Comparison of ENCODE assay signal across 7 mouse cellular contexts in genomic region chr6:77980137-77981052, GRCm38 (mm10). TPM values are rescaled to one million over a fixed set of nuclear protein-coding genes. Genes with fewer than 3 reads are reported as not detected.
DNase-seq lines count a peak whose midpoint lies in the region; ATAC-seq and TF ChIP-seq lines count a peak whose summit lies in the region.

No protein-coding gene starts in this region.

- peak overlapping the region; percentile 55; the same call in 1 of the 2 replicates for H3K4me3 ChIP-seq in neural tube, embryonic 11.5 days (ENCODE audit: low read depth, low read length)
- peak overlapping the region; percentile 54 for H3K4me3 ChIP-seq in embryonic facial prominence, embryonic 14.5 days (ENCODE audit: low read depth, low read length)
- no peak overlapping the region for H3K4me3 ChIP-seq in intestine, postnatal 0 days (ENCODE audit: low read depth, low read length)
- H3K4me3 ChIP-seq in stomach, embryonic 15.5 days (replicated peaks), result peak overlapping the region; percentile 46

- TF ChIP-seq CTCF in intestine, postnatal 0 days (IDR thresholded peaks at IDR 0.05; ENCODE audit: low read depth), result no peak

- ATAC-seq in neural tube, embryonic 11.5 days (ENCODE audit: insufficient read depth, low FRiP score, low TSS enrichment), result peak; percentile 10
- 0 out of 2 replicates have a peak, but pooled peaks have one; percentile 0 for ATAC-seq in embryonic facial prominence, embryonic 14.5 days (ENCODE audit: low read depth)
- no peak for ATAC-seq in intestine, postnatal 0 days
- no peak for ATAC-seq in stomach, embryonic 15.5 days (ENCODE audit: insufficient read depth, low FRiP score, low read depth)

- no peaks in the 10 kb centered on the region for H3K27me3 ChIP-seq in neural tube, embryonic 11.5 days (ENCODE audit: control insufficient read depth, insufficient read depth, low read length)
- no peaks in the 10 kb centered on the region for H3K27me3 ChIP-seq in embryonic facial prominence, embryonic 14.5 days (replicated peaks; ENCODE audit: control insufficient read depth, insufficient read depth, low read length)
- no peaks in the 10 kb centered on the region; the same call in 1 of the 2 replicates for H3K27me3 ChIP-seq in intestine, postnatal 0 days (replicated peaks; ENCODE audit: control insufficient read depth, insufficient read depth, low read length)
- no peaks in the 10 kb centered on the region for H3K27me3 ChIP-seq in stomach, embryonic 15.5 days (replicated peaks)

- H3K4me1 ChIP-seq in neural tube, embryonic 11.5 days (ENCODE audit: control insufficient read depth, insufficient read depth, low read length), result peaks cover 2% of the 10 kb centered on the region; the same call in 1 of the 2 replicates
- H3K4me1 ChIP-seq in embryonic facial prominence, embryonic 14.5 days (ENCODE audit: control insufficient read depth, insufficient read depth, low read length), result no peaks in the 10 kb centered on the region; the same call in 1 of the 2 replicates
- no peaks in the 10 kb centered on the region for H3K4me1 ChIP-seq in intestine, postnatal 0 days (replicated peaks; ENCODE audit: control insufficient read depth, insufficient read depth, low read length)
- 0 out of 2 replicates have a peak, but pooled peaks cover 6% of the 10 kb centered on the region for H3K4me1 ChIP-seq in stomach, embryonic 15.5 days

- H3K9me3 ChIP-seq in neural tube, embryonic 11.5 days (ENCODE audit: control insufficient read depth, low read length), result no peaks in the 10 kb centered on the region
- no peaks in the 10 kb centered on the region for H3K9me3 ChIP-seq in embryonic facial prominence, embryonic 14.5 days (ENCODE audit: control insufficient read depth, low read length)
- no peaks in the 10 kb centered on the region for H3K9me3 ChIP-seq in intestine, postnatal 0 days (ENCODE audit: control insufficient read depth)
- H3K9me3 ChIP-seq in stomach, embryonic 15.5 days, result no peaks in the 10 kb centered on the region

- WGBS in neural tube, embryonic 11.5 days, result 15% methylated on average over 15 of the region's 15 CpGs
- 12% methylated on average over 15 of the region's 15 CpGs for WGBS in embryonic facial prominence, embryonic 14.5 days
- WGBS in intestine, postnatal 0 days, result 18% methylated on average over 15 of the region's 15 CpGs
- WGBS in stomach, embryonic 15.5 days, result 18% methylated on average over 15 of the region's 15 CpGs

- DNase-seq in neural tube, embryonic 11.5 days (ENCODE audit: low spot score), result peak; percentile 45
- DNase-seq in neural tube, embryonic 10.5 days (ENCODE audit: extremely low spot score, low spot score), result no peak
- peak; percentile 35 for DNase-seq in embryonic facial prominence, embryonic 14.5 days (ENCODE audit: low spot score)
- no peak for DNase-seq in cerebellum, adult 18-20 months
- DNase-seq in B cell, adult 2 months, result no peak

- no peak overlapping the region for H3K27ac ChIP-seq in neural tube, embryonic 11.5 days (ENCODE audit: low read depth, low read length)
- no peak overlapping the region for H3K27ac ChIP-seq in embryonic facial prominence, embryonic 14.5 days (replicated peaks; ENCODE audit: low read depth, low read length)
- H3K27ac ChIP-seq in intestine, postnatal 0 days (ENCODE audit: low read depth, low read length), result no peak overlapping the region
- H3K27ac ChIP-seq in stomach, embryonic 15.5 days, result no peak overlapping the region

- H3K9ac ChIP-seq in neural tube, embryonic 11.5 days (ENCODE audit: low read length), result no peak overlapping the region
- no peak overlapping the region for H3K9ac ChIP-seq in embryonic facial prominence, embryonic 14.5 days (ENCODE audit: low read depth, low read length)
- H3K9ac ChIP-seq in intestine, postnatal 0 days (ENCODE audit: low read depth, low read length), result no peak overlapping the region
- H3K9ac ChIP-seq in stomach, embryonic 15.5 days, result no peak overlapping the region

- no peaks in the 10 kb centered on the region for H3K36me3 ChIP-seq in neural tube, embryonic 11.5 days (ENCODE audit: control insufficient read depth, insufficient read depth, low read length)
- H3K36me3 ChIP-seq in embryonic facial prominence, embryonic 14.5 days (ENCODE audit: control insufficient read depth, insufficient read depth, low read length), result no peaks in the 10 kb centered on the region
- H3K36me3 ChIP-seq in intestine, postnatal 0 days (ENCODE audit: control insufficient read depth, insufficient read depth), result no peaks in the 10 kb centered on the region
- H3K36me3 ChIP-seq in stomach, embryonic 15.5 days, result no peaks in the 10 kb centered on the region

- peak overlapping the region; percentile 62; the same call in 1 of the 2 replicates for H3K4me2 ChIP-seq in neural tube, embryonic 11.5 days (ENCODE audit: low read depth)
- peak overlapping the region; percentile 84 for H3K4me2 ChIP-seq in embryonic facial prominence, embryonic 14.5 days (ENCODE audit: low read depth, low read length)
- H3K4me2 ChIP-seq in intestine, postnatal 0 days (replicated peaks; ENCODE audit: low read depth), result peak overlapping the region; percentile 76
- H3K4me2 ChIP-seq in stomach, embryonic 15.5 days, result peak overlapping the region; percentile 85

RNA-seq across cellular contexts. Expression of gene Ctnna2, which starts 0.9 kb away (rescaled TPM):
- 48.4 and 54.7 TPM in 2 replicates for polyA plus RNA-seq in neural tube, embryonic 11.5 days (2014; fragmentation: Nextera tagmentation; extraction: Ambion mirVana)
- 9.6 and 11.1 TPM in 2 replicates for polyA plus RNA-seq in embryonic facial prominence, embryonic 14.5 days (2014; fragmentation: Nextera tagmentation; extraction: Ambion mirVana)
- 2.1 and 2.3 TPM in 2 replicates for polyA plus RNA-seq in intestine, postnatal 0 days (2015; fragmentation: Nextera tagmentation; extraction: Ambion mirVana)
- polyA plus RNA-seq in stomach, embryonic 15.5 days (2015; fragmentation: Nextera tagmentation; extraction: Ambion mirVana), result 7.2 and 7.5 TPM in 2 replicates

Comparison
In these comparisons a context has a peak if more than half of its experiments do, and no peak if none do; other contexts are left out.
1. DNase-seq: peak in neural tube, embryonic 11.5 days (single experiment) and embryonic facial prominence, embryonic 14.5 days (single experiment); none in neural tube, embryonic 10.5 days (single experiment), cerebellum, adult 18-20 months (0 of 2) and B cell, adult 2 months (0 of 2).
2. ATAC-seq: peak in neural tube, embryonic 11.5 days (single experiment) and embryonic facial prominence, embryonic 14.5 days (single experiment); none in intestine, postnatal 0 days (single experiment) and stomach, embryonic 15.5 days (single experiment).
3. Peak in every context shown above with its lines, with median percentiles within 50 percentile points of each other: H3K4me2 ChIP-seq.